Mouse (Mus musculus) G1E-ER4 (cell line): ENCODE results near the gene Man1c1. TPM values are rescaled to one million over a fixed set of nuclear protein-coding genes. Genes with fewer than 3 reads are reported as not detected.

Experiments
- GATA1 ChIP-seq: IDR thresholded peaks from one replicate; pipeline ENCODE4 v1.8.0; 2012; ENCODE audit warnings: low read length, inconsistent platforms
- polyA plus RNA-seq: library from polyadenylated mRNA; stranded (reverse); fragments of >175 nt; gene quantifications from 2 replicates; pipeline ENCODE4 v1.2.3, GENCODE M21; 2012

Man1c1 gene
- polyA plus RNA-seq, 1 experiment: not detected

DNA sequence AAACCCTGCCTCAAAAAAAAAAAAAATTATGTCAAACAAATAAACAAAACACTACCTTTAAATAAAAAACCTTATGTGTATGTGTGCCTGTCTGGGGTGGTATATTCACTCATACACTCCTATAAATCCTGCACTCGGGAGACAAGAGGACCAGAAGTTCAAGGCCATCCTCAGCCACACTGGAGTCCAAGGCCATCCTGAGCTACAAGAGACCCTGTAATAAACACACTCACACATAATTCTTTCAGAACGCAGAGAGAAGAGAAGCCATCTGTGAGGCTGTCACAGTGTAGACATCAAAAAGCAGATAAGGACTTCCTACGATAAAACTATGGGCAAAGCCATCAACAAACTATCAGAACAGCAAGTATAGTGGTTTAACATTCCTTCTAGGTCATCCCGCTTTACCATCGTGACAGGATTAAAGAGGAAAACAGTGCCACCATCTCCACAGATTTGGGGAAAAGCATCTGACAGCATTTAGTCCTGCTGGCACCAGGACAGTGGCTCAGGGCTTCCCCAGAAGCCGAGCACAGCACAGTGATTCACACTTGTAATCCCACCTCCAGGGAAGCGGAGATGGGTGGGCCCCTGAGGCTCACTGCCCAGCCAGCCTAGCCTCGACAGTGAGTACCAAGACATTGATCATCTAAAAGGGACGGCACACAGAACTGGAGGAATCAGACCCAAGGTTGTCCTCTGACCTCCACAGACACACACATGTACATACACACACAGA, 10.7 kb downstream of the Man1c1 start:
- TF ChIP-seq GATA1: no peak

DNA sequence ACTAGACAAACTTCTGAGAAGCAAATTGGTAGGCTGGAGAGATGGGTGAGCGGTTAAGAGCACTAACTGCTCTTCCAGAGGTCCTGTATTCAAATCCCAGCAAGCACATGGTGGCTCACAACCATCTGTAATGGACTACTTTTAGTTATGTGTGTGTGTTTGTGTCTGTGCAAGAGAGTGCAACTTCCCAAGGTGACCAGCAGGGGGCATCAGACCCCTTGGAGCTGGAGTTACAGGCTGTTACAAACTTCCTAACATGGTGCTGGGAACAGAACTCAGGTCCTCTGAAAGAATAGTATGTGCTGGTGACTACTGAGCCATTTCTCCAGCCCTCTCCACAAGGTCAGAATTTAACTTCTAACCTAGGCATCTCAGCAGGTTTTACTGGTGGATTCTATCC, 11.7 kb downstream of the Man1c1 start:
- no peak for TF ChIP-seq GATA1

DNA sequence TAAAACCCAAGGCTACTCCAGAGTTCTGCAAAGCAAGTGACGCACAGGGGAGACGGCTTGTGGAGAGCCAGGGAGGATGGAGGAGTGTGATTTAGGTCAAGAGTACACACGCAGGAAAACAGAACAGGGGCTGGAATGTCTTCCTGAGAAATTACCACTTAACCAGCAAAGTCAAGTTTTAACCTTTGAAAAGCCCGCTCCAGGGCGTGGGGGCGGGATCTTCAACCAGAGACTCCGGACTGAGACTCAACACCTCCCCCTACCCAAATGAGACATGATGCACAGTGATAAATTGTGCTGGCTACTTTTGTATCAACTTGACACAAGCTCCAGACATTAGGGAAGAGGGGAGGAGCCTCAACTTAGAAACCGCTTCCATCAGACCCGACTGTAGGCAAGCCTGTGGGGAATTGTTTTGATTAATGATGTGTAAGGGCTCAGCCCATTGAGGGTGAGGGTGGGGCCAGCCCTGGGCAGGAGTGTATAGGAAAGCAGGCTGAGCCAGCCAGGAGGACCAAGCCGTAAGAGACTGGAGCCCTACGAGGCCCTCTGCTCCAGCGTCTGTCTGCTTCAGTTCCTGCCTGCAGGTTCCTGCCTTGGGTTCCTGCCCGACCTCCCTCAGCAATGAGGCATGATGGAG, 17.9 kb downstream of the Man1c1 start:
- no peak for TF ChIP-seq GATA1

DNA sequence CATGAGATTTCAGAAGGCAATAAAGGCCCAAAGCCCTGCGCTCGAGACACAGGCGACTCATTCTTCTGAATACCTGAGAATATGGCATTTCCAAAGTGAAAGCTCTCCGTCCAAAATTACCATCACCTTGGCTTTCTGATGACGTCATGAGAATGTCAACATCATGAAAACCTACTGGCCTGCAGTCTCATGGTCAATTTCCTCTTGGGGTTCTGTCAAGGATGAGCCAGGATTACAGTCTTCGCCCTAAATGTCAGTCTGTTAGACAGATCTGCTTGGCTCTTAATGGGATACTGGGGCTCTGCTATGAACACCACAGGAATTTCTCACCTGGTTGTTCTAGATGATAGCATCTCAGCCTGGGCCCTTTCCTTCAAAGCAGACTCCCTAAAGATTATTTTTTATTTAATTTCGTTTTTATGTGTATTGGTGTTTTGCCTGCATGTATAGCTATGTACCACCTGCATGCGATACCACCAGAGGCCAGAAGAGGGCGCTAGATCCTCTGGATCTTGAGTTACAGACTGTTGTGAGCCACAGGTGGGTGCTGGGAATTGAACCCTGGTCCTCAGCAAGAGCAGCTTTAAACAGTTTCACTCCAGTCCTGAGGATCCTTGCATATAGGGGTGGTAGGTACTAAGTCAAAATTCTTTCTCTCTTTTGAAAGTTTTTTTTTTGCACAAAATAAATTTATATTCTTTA, 19.3 kb downstream of the Man1c1 start:
- no peak for TF ChIP-seq GATA1

DNA sequence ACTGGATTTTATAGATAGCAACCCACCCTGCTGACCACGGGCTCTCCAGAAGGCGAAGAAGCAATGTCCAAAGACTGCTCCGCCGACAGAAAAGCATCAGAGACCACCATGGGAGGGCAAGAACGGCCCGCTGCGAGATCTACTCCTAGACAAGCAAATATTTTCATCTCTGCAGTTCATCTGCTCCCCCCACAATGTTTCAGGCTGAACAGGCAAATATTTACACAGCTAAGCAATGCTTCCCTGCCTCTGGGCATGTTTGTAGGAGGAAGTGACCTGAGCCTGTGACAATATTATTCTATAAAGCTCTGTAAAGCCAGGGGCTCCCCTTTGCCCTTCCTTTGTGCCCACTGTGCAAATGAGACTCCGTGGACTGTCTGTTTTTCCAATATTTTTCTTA, 20.2 kb downstream of the Man1c1 start:
- TF ChIP-seq GATA1: no peak

DNA sequence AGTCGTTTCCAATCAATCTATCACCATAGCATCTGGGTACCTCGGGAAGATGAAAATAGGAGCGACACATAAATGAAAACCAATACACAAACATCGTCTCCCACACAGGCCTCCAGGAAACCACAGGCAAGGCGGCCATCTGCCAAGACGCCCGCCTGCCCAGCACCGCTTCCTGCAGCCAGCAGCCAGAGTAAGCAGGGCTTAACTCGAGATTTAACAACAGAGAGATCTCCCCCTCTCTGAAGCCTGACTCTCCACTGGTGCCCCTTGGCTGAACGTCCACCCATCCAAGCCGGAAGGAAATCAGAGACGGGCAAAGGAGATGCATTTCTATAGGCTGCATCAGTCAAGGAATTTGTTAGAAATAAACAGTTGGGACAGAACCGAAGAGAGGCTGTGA, 21.1 kb downstream of the Man1c1 start:
- TF ChIP-seq GATA1: no peak

DNA sequence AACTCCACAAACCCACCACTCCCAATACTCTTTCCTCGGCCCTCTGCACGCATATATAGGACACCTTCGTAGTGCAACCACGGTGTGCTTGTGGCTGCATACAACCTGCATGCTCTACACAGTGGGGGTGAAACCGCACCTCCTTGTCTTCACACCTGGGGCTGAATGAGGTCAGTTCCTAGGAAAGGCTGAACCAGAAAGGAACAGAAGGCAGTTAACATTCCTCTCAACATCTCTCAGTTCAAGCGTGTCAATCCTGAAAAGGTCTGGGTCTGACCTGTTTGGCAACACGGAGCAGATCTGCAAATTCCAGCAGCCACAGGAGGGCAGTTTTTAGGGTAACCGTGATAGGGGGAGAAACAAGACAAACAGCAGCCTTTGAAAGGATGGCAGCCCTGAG, 21.7 kb downstream of the Man1c1 start:
- no peak for TF ChIP-seq GATA1

DNA sequence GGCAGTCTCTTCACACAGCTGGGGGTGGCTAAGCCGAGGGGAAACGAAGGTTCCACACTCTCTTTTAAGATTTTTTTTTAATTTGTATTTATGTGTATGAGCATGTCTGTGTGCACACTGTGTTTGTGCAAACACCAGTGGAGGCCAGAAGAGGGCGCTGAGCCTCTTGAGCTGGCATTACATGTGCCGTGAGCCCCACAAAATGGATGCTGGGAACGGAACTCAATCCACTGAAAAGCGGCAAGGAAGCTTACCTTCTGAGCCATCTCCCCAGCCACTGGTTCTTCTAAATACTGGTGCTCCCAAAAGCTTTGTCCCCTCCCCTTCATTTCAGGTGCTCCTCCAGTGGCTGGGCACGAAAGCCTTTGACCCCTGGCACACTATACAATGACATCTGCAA, 22.3 kb downstream of the Man1c1 start:
- no peak for TF ChIP-seq GATA1

DNA sequence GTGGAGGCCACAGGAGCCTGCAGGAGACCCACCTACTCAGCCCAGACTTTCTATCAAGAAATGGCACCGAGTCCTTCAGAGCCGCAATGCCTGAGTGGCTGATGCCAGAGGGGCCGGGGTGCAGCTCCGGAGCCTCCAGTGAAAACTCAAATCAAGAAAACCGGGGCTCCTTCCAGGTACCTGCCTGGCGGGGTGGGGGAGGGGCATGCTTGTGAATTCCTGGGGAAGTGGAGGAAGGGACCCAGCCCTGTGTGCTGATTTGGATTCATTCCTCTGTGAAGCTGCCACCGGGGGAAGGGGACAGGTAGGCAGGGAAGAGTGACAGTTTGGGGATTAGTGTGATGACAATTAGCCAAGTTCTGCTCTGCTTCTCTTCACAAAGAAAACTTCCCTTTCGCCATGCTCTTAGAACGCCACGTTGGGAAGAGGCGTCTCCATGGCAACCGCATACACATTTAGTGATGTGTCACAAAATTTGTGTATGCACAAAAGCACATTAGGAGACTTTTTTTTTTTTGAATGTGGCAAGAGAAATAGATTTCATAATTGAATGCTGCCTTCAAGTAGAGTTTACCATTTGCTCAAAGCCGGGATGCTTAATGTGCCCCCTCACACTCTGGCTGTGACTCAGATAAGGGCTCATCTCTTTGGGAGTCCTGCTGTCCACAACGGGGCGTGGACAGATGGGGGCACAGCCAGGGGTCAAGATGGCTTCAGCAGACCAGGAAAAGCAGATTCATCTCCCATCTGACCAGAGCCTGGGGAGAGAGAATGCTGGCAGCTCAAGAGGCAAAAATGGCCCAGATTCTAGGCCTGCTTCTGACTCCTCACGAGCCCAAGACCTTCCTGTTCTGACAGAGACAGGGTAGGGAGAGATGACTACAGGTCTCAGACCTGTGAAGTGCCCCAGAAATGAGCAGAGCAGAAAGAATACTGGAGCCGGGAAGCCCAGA, 26.3 kb downstream of the Man1c1 start:
- no peak for TF ChIP-seq GATA1

DNA sequence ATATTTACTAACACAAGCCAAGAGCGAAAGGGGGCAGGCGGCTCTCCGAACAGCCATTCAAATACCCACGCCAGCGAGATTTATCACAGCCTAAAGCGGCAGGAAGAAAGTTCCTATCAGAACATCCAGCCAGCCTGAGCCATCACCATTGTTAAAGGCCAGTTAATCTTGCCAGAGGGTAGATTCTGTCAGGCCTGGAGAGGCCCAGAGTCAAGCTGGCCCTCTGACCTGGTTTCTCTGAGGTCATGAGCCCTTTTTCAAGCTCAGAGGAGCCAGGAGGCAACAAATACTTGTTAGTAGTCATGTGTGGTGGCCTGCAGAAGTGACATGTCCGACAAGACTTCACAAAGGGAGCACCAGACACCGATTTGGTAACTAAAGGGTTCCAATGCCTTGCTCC, 28.3 kb downstream of the Man1c1 start:
- no peak for TF ChIP-seq GATA1

DNA sequence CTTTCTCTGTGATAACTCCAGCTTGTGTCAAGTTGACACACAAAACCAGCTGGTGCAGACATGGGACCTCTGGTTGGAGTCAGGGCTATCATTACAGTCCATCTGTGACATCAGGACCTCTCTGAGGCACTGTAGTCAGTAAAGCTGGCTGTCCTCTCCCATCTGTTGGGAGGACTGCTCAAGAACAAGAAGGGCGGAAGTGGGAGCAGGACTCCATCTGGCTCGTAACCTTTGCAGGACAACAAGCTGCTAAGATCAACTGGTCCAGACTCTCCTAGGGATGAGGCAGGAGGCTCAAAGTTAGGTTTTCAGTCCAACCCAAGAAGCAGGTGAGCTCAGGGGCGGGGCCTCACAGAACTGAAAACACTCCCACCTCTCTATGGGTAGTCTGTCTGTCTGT, 29.1 kb downstream of the Man1c1 start:
- no peak for TF ChIP-seq GATA1

DNA sequence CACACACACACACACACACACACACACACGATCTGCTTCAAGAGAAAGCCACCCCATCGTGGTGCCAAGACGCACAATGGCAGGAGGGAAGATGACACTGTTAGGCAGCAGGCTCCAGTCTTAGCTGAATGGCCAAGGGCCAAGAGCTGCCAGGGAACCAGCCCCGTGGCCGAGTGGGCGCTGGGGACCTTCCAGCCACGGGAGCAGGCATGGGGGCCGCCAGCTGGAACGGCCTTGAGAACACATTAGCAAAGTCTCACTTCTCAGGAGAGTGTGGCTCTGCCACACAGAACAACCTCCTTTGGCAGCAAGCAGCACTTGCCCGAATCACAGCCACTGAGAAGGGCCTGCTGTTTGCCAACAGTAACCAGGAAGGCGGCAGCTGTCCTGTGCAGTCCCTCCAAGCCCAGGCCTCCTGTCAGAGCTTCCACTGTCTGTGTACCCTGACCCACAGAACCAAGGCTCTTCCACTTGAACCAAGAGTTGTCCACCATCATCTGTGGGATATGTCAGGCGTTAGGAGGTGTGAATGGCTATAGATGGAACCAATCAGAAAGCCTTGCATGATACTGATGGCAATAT, 30.1 kb downstream of the Man1c1 start:
- no peak for TF ChIP-seq GATA1

DNA sequence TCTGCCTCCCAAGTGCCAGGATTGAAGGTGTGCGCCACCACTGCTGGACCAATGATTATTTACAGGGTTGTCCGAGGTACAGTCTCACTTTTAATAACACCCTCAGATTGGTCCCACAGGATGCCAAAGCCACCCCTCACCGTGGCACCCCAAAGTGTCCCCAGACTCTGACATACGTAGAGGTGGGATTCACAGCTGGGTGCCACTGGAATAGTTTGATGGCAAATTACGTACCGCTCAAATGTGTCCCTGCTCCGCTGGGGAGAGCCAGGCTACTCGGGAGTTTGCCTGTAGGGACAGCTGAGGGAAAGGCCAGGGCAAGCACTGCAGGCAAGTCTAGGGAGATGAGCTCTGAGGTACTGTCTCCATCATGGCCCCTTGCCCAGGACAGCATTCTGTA, 30.9 kb downstream of the Man1c1 start:
- TF ChIP-seq GATA1: no peak

DNA sequence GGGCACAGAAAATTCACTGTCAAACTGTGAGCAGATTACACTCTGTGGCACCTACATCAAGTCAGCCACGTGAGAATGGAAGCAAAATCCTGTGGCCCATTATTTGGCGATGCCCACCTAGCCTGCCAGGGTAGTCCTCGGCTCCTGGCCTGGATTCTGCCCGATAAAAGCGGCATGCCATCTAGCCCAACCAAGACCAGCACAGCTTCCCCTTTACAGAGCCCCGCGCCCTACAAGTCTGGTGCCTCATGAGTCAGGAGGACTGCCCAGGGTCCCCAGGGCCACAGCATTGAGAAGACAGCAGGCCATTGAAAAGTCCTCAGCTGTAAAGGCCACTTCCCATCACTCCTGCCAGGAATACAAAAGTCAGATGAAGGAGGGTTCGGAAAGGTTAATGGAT, 31.8 kb downstream of the Man1c1 start:
- TF ChIP-seq GATA1: no peak

DNA sequence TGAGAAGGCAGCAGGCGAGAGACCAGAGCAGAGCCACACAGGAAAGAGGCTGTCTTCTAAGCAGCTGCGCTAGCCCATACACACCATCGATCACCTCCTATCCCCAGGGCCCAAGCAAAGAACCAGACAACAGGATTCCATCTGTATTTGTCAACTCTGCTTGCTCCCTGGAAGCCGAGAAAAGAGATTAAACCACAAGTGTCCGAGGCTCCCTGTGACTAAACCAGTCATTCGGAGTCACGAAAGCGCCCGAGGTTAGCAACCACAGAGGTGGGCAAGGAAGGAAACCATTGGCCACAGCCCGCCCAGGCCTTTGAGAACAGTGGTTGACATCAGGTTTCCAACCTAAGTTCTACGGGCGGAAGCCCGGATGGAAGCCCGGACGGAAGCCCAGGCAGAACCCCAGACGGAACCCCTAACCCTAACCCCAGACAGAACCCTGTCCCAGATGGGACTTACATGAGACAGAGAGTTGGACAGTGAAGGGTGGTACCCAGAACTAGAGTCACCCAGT, 32.4 kb downstream of the Man1c1 start:
- no peak for TF ChIP-seq GATA1
